Mouse (Mus musculus) ES-E14 (cell line): Measurements from ENCODE around the gene Bola2.

Experiments
- HCFC1 ChIP-seq: IDR thresholded peaks from 2 replicates; pipeline ENCODE4 v1.6.1; 2012; ENCODE audit warnings: low read length, inconsistent platforms, borderline replicate concordance; ENCODE audit not compliant: insufficient read depth
- MAFK ChIP-seq: IDR thresholded peaks from 2 replicates; pipeline ENCODE4 v1.6.1; 2014; ENCODE audit warnings: mild to moderate bottlenecking, low read depth, low read length, inconsistent platforms; ENCODE audit not compliant: insufficient read depth
- ZC3H11A ChIP-seq: IDR thresholded peaks from 2 replicates; pipeline ENCODE4 v1.6.1; 2012; ENCODE audit warnings: low read depth, mild to moderate bottlenecking, inconsistent platforms, low read length, borderline replicate concordance
- ZNF384 ChIP-seq: IDR thresholded peaks from 2 replicates; pipeline ENCODE4 v1.6.1; 2012; ENCODE audit warnings: low read depth, low read length, inconsistent platforms

DNA sequence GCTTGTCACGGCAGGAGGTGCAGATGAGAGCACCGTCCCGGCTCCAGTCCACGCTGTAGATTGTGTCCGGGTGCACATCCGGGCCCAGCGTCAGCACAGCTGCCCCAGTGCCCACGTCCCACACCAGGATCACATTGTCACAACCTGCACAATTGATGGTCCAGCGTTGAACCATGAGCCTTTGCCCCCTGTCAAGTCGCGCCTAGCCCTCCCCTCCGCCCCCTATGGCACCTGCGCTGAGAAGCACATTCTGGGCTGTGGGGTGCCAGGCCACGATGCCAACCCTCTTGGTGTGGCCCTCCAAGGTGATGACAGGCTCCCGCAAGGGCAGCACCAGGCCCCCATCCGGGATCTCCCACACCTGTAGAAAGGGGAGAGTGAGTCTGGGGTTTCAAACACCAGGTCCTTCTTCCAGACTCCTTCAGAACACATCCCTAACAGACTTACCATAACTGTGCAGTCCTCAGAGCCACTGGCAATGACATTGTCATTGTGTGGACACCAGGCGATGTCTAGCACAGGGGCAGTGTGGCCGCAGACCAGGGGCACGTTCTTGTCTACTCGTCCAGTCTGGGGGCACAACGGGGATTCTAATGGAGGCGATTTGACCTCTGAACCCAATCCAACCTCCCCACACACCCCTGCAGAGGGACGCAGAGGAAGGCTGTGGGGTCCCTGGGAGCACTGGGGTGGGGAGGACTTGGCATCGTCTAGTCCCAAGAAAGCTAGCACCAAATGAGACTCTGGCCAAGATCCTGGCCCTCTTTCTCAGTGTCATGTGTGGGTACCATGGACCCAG, 6.6 kb downstream of the Bola2 start:
- TF ChIP-seq HCFC1 (no peak), ZNF384 (no peak), ZC3H11A (no peak), MAFK (no peak)
